Mouse (Mus musculus) bone marrow, adult 2 months (tissue): Measurements from ENCODE around the gene Med23.

ENCODE experiments used
- CTCF ChIP-seq: fragments of 200-500 bp; IDR thresholded peaks from 2 replicates; pipeline ENCODE4 v1.5.1; 2011; ENCODE audit warnings: low read length, control low read depth; ENCODE audit not compliant: control insufficient read depth, insufficient read depth
- POLR2A ChIP-seq: fragments of 200-500 bp; IDR thresholded peaks from 2 replicates; pipeline ENCODE4 v1.6.1; 2011; ENCODE audit warnings: low read depth, mild to moderate bottlenecking, control low read depth, low read length, borderline replicate concordance; ENCODE audit not compliant: control insufficient read depth

GRCm38 (mm10) chr10:24959043-24959916 lies 89.5 kb downstream of the Med23 start:
- TF ChIP-seq CTCF (no peak), POLR2A (no peak)
